Mouse (Mus musculus) intestine, embryonic 16.5 days (tissue): Measurements from ENCODE around the gene Slc27a3. TPM values are rescaled to one million over a fixed set of nuclear protein-coding genes. Genes with fewer than 3 reads are reported as not detected.

Source experiments
- ATAC-seq: fragments of 200-750 bp; cut with Nextera tagmentation; 2 replicates; pipeline ENCODE4 v1.8.0; 2017; ENCODE audit warnings: moderate TSS enrichment, moderate library complexity
- H3K27ac ChIP-seq: fragments of 300-500 bp; sonication (generic); 2 replicates; pipeline ENCODE4 v1.5.1; 2014; ENCODE audit warnings: mild to moderate bottlenecking, low read length
- H3K27me3 ChIP-seq: fragments of 300-500 bp; sonication (generic); replicated peaks from 2 replicates; pipeline ENCODE4 v1.6.1; 2014; ENCODE audit warnings: low read length, control low read depth, mixed read lengths; ENCODE audit not compliant: control insufficient read depth, insufficient read depth
- H3K36me3 ChIP-seq: fragments of 300-500 bp; sonication (generic); 2 replicates; pipeline ENCODE4 v1.6.1; 2014; ENCODE audit warnings: low read length, control low read depth; ENCODE audit not compliant: control insufficient read depth, insufficient read depth
- H3K4me1 ChIP-seq: fragments of 300-500 bp; sonication (generic); 2 replicates; pipeline ENCODE4 v1.6.1; 2014; ENCODE audit warnings: low read length, control low read depth, mixed read lengths; ENCODE audit not compliant: control insufficient read depth, insufficient read depth
- H3K4me2 ChIP-seq: fragments of 300-500 bp; sonication (generic); 2 replicates; pipeline ENCODE4 v1.6.1; 2014; ENCODE audit warnings: low read depth, low read length, control low read depth
- H3K4me3 ChIP-seq: fragments of 300-500 bp; sonication (generic); 2 replicates; pipeline ENCODE4 v1.5.1; 2014; ENCODE audit warnings: mild to moderate bottlenecking, low read length
- H3K9ac ChIP-seq: fragments of 300-500 bp; sonication (generic); 2 replicates; pipeline ENCODE4 v1.6.1; 2014; ENCODE audit warnings: low read depth, low read length
- H3K9me3 ChIP-seq: fragments of 300-500 bp; sonication (generic); 2 replicates; pipeline ENCODE4 v1.6.1; 2016; ENCODE audit warnings: low read length, control low read depth; ENCODE audit not compliant: control insufficient read depth
- polyA plus RNA-seq: library from polyadenylated mRNA; unstranded; fragments of >200 nt; fragmentation: Nextera tagmentation; extraction: Ambion mirVana; gene quantifications from 2 replicates; pipeline ENCODE4 v1.2.1, GENCODE M21; 2015

The Slc27a3 gene
- polyA plus RNA-seq, 1 experiment from 2014 or later = 8.4 TPM

DNA sequence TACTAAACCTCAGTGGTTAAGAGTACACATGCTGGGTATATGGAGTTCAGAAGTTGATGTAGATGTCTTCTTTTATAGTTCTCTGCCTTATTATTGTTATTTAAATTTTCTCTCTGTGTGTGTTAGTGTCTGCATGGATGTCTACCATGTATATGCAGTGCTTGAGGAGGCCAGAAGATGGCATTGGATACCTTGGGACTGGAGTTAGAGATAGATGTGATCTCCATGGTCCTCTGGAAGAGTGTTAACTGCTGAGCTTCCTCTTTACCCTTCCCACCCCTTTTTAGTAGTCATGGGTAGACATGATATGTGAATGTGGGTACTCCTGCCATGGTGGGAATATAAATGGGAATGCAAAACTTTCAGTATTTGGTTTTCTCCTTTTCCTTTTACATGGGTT lies 54.2 kb downstream of the Slc27a3 start:
- Histone ChIP-seq H3K36me3 (no peaks in the 10 kb centered on the region), H3K9ac (no peak overlapping the region), H3K4me1 (0 out of 2 replicates have a peak, but pooled peaks cover 4% of the 10 kb centered on the region), H3K27ac (no peak overlapping the region), H3K9me3 (no peaks in the 10 kb centered on the region), H3K4me3 (no peak overlapping the region), H3K4me2 (no peak overlapping the region), H3K27me3 (no peaks in the 10 kb centered on the region)
- ATAC-seq = no peak

Other genes with a start within 250 kb of the Slc27a3 start
- gene Rps27, start 176.3 kb downstream of the Slc27a3 start, polyA plus RNA-seq = 1,326 and 1,461 TPM in 2 replicates
- 18.6 and 22.0 TPM in 2 replicates for gene Rab13, start 176.2 kb downstream of the Slc27a3 start, polyA plus RNA-seq
- gene Jtb, start 158.3 kb downstream of the Slc27a3 start, polyA plus RNA-seq = 110 and 114 TPM in 2 replicates
- gene Creb3l4, start 146.4 kb downstream of the Slc27a3 start, polyA plus RNA-seq = 16.0 and 18.9 TPM in 2 replicates
- 94.5 and 127 TPM in 2 replicates for gene Slc39a1, start 141.8 kb downstream of the Slc27a3 start, polyA plus RNA-seq
- 19.1 and 20.1 TPM in 2 replicates for gene Crtc2, start 135.8 kb downstream of the Slc27a3 start, polyA plus RNA-seq
- gene Dennd4b, start 124.8 kb downstream of the Slc27a3 start, polyA plus RNA-seq = 2.3 and 2.4 TPM in 2 replicates
- 6.4 and 8.9 TPM in 2 replicates for gene Gatad2b, start 96.8 kb downstream of the Slc27a3 start, polyA plus RNA-seq
- gene Ints3, start 43.7 kb upstream of the Slc27a3 start, polyA plus RNA-seq = 20.2 and 22.1 TPM in 2 replicates
- gene Npr1, start 75.9 kb upstream of the Slc27a3 start, polyA plus RNA-seq = 5.6 and 6.6 TPM in 2 replicates
- 125 and 140 TPM in 2 replicates for gene Ilf2, start 86.2 kb upstream of the Slc27a3 start, polyA plus RNA-seq
- gene Snapin, start 101.1 kb upstream of the Slc27a3 start, polyA plus RNA-seq = 74.7 and 79.4 TPM in 2 replicates
- 90.4 and 99.8 TPM in 2 replicates for gene Chtop, start 119.6 kb upstream of the Slc27a3 start, polyA plus RNA-seq
- gene S100a1, start 124.5 kb upstream of the Slc27a3 start, polyA plus RNA-seq = 142 and 192 TPM in 2 replicates
- gene S100a13, start 124.5 kb upstream of the Slc27a3 start, polyA plus RNA-seq = 38.5 and 40.8 TPM in 2 replicates
- 7.1 and 10.7 TPM in 2 replicates for gene S100a14, start 136.9 kb upstream of the Slc27a3 start, polyA plus RNA-seq
- 99.1 and 113 TPM in 2 replicates for gene S100a16, start 147.3 kb upstream of the Slc27a3 start, polyA plus RNA-seq
- gene S100a3, start 170.6 kb upstream of the Slc27a3 start, polyA plus RNA-seq = 0.23 and 0.29 TPM in 2 replicates
- not detected in 2 replicates for gene S100a2, start 200.3 kb upstream of the Slc27a3 start, polyA plus RNA-seq
- gene Gm42674, start 212.0 kb upstream of the Slc27a3 start, polyA plus RNA-seq = not detected in 2 replicates
- gene S100a4, start 213.8 kb upstream of the Slc27a3 start, polyA plus RNA-seq = 3.6 and 4.0 TPM in 2 replicates
- gene S100a5, start 218.6 kb upstream of the Slc27a3 start, polyA plus RNA-seq = 13.2 and 16.0 TPM in 2 replicates
- gene S100a6, start 222.9 kb upstream of the Slc27a3 start, polyA plus RNA-seq = 376 and 422 TPM in 2 replicates